Mouse (Mus musculus): ENCODE data around the gene Polr1e. TPM values are rescaled to one million over a fixed set of nuclear protein-coding genes. Genes with fewer than 3 reads are reported as not detected.
A peak's percentile ranks its signal among the peaks of the same experiment; 100 is the strongest.

Gene Polr1e
- 10 to 100 TPM; 10.1 to 10.3 TPM for total RNA-seq (2021)
- long read RNA-seq, experiment 1, transcript Polr1e-204 (12 exons, 2,986 nt): major isoform, 6 of 15 reads
- long read RNA-seq, experiment 1, partial matches to known transcripts: 3 of 15 reads
- long read RNA-seq, experiment 1, other reads (novel, unspliced or antisense): 6 of 15 reads
- long read RNA-seq, experiment 2, transcript Polr1e-204 (12 exons, 2,986 nt): major isoform, 6 of 10 reads
- long read RNA-seq, experiment 2, partial matches to known transcripts: 0 of 10 reads
- long read RNA-seq, experiment 2, other reads (novel, unspliced or antisense): 4 of 10 reads

- peak within 1 kb of the TSS; percentile 72 for H3K4me3 ChIP-seq
- intact Hi-C loops (cut with DNase I): loop anchor here (5.0 kb wide), 6 partner anchors 89 to 839 kb away; partner anchors contain the start of genes Dcaf10, Exosc3, Shb and Slc25a51
- no peak within 1 kb of the TSS for H3K27ac ChIP-seq
- peak; percentile 79 to 83 for DNase-seq (ENCODE audit: extremely low spot score in 1 of 2, low spot score in 2 of 2)
- no peak for TF ChIP-seq CTCF (IDR thresholded peaks at IDR 0.05)
These were observed at the start of gene Polr1e for GRCm38 (mm10) chr4:45018452-45018980. Gene Polr1e (plus strand): TSS chr4:45018583.

- TF ChIP-seq CTCF (IDR thresholded peaks at IDR 0.05): no peak
- DNase-seq (ENCODE audit: extremely low spot score in 1 of 2, low spot score in 2 of 2): no peak
- Histone ChIP-seq H3K4me3 (no peak overlapping the region), H3K27ac (no peak overlapping the region)
- intact Hi-C loops (cut with DNase I): no loop called here
These were observed 48.3 kb upstream of the Polr1e start for GRCm38 (mm10) chr4:44970056-44970455.

GRCm38 (mm10) chr4:44970612-44971110, 47.7 kb upstream of the Polr1e start:
- Histone ChIP-seq H3K4me3 (no peak overlapping the region), H3K27ac (no peak overlapping the region)
- peak; percentile 68 for TF ChIP-seq CTCF (IDR thresholded peaks at IDR 0.05)
- peak in 1 of 2 experiments; percentile 31 for DNase-seq (ENCODE audit: extremely low spot score in 1 of 2, low spot score in 2 of 2)
- intact Hi-C loops (cut with DNase I): no loop called here

DNA sequence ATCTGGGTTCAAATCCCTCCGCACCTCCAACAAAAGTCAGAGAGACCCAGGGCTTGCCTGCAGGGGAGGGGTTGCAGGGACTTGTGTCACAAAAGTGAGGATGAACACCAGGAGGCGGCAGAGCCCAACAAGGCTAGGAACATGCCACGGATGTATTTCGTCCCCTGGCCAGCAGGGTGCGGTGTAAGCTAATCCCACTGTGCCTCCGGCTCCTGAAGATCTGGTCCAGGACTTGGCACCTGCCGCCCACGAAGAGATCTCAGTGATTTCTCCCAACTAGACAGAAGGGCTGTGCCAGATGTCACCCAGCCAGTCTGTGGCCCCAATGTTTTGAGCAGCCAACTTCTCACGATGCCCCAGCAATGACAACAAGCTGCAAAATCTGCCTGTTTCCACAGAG, 44.9 kb upstream of the Polr1e start:
- Histone ChIP-seq H3K27ac (no peak overlapping the region), H3K4me3 (peak overlapping the region; percentile 31)
- intact Hi-C loops (cut with DNase I): loop anchor here (2.0 kb wide), 2 partner anchors 39 to 217 kb away; partner anchors contain the start of gene Zbtb5

GRCm38 (mm10) chr4:44973871-44974270, 44.5 kb upstream of the Polr1e start:
- peak overlapping the region; percentile 31 for H3K4me3 ChIP-seq

More for the DNA sequence above, 44.9 kb upstream of the Polr1e start:
- peak; percentile 85 to 90 for DNase-seq (ENCODE audit: extremely low spot score in 1 of 2, low spot score in 2 of 2)
- TF ChIP-seq CTCF (IDR thresholded peaks at IDR 0.05): peak; percentile 99

GRCm38 (mm10) chr4:44974331-44974730, 44.1 kb upstream of the Polr1e start:
- H3K27ac ChIP-seq: no peak overlapping the region
- no peak for DNase-seq (ENCODE audit: extremely low spot score in 1 of 2, low spot score in 2 of 2)
- intact Hi-C loops (cut with DNase I): no loop called here
- H3K4me3 ChIP-seq: no peak overlapping the region
- no peak for TF ChIP-seq CTCF (IDR thresholded peaks at IDR 0.05)

More at GRCm38 (mm10) chr4:44973871-44974270, 44.5 kb upstream of the Polr1e start:
- DNase-seq (ENCODE audit: extremely low spot score in 1 of 2, low spot score in 2 of 2): no peak
- H3K27ac ChIP-seq: no peak overlapping the region
- no peak for TF ChIP-seq CTCF (IDR thresholded peaks at IDR 0.05)
- intact Hi-C loops (cut with DNase I): loop anchor here (2.0 kb wide), 2 partner anchors 39 to 217 kb away; partner anchors contain the start of gene Zbtb5

DNA sequence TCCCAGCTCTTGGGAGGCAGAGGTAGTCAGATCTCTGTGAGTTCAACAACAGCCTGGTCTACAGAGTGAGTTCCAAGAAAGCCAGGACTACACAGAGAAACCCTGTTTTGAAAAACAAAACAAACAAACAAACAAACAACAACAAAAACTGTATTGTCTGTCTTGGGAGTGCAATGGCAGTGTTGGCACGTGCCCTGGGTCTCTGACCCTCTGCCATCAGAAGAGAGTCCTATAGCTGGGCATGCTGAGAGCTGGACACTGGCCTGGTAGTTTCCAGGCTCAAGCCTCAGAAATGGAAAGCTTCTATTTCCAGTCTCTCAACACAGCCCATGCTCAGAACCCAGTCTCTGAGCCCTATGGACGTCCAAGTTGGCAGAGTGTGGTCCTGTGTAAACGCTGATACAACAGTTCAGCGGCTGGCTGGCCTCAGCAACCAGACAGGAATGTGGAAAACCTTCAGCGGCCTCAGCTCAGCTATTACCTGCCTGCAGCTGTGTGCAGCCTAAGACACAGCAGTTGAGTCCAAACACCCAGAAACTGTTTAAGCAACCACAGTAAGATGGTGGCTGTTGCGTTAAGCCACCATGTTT, 42.3 kb upstream of the Polr1e start:
- DNase-seq (ENCODE audit: extremely low spot score in 1 of 2, low spot score in 2 of 2): no peak
- Histone ChIP-seq H3K4me3 (no peak overlapping the region), H3K27ac (no peak overlapping the region)
- TF ChIP-seq CTCF (IDR thresholded peaks at IDR 0.05): no peak
- intact Hi-C loops (cut with DNase I): no loop called here

- TF ChIP-seq CTCF (IDR thresholded peaks at IDR 0.05): no peak; the same call in 1 of the 2 replicates
- intact Hi-C loops (cut with DNase I): no loop called here
- Histone ChIP-seq H3K27ac (no peak overlapping the region), H3K4me3 (no peak overlapping the region)
- DNase-seq (ENCODE audit: extremely low spot score in 1 of 2, low spot score in 2 of 2): no peak
These were observed 41.3 kb upstream of the Polr1e start for GRCm38 (mm10) chr4:44976921-44977710.

GRCm38 (mm10) chr4:44978175-44978574, 40.2 kb upstream of the Polr1e start:
- no peak for TF ChIP-seq CTCF (IDR thresholded peaks at IDR 0.05)
- intact Hi-C loops (cut with DNase I): no loop called here
- Histone ChIP-seq H3K27ac (no peak overlapping the region), H3K4me3 (no peak overlapping the region)
- no peak for DNase-seq (ENCODE audit: extremely low spot score in 1 of 2, low spot score in 2 of 2)

GRCm38 (mm10) chr4:44979794-44980338, 38.5 kb upstream of the Polr1e start:
- no peak for DNase-seq (ENCODE audit: extremely low spot score in 1 of 2, low spot score in 2 of 2)
- H3K4me3 ChIP-seq: no peak overlapping the region
- TF ChIP-seq CTCF (IDR thresholded peaks at IDR 0.05): no peak
- intact Hi-C loops (cut with DNase I): loop anchor here (2.0 kb wide), 1 partner anchor 31 kb away; no protein-coding TSS in a partner anchor
- H3K27ac ChIP-seq: no peak overlapping the region
